Mouse (Mus musculus): ENCODE measurements around the gene Zfhx2. TPM values are rescaled to one million over a fixed set of nuclear protein-coding genes. Genes with fewer than 3 reads are reported as not detected.

The Zfhx2 gene
- polyA plus RNA-seq (2012; rRNA removed): 3.8 and 4.4 TPM in 2 replicates

- TF ChIP-seq POLR2A (IDR thresholded peaks at IDR 0.05; ENCODE audit: control insufficient read depth, low read depth, low read length): peak; percentile 63
- no peak for TF ChIP-seq CTCF (IDR thresholded peaks at IDR 0.05; ENCODE audit: control insufficient read depth, insufficient read depth, insufficient replicate concordance, low read depth, low read length)
- H3K4me1 ChIP-seq (ENCODE audit: control insufficient read depth, insufficient read depth, low read length): peaks cover 7% of the 10 kb centered on the region
- H3K36me3 ChIP-seq (ENCODE audit: control insufficient read depth, insufficient read depth, low read length): no peaks in the 10 kb centered on the region
These were observed at the start of gene Zfhx2 for GRCm38 (mm10) chr14:55092011-55092577. TSS of gene Zfhx2 (minus strand) at chr14:55092324.

GRCm38 (mm10) chr14:55139313-55139712, 47.2 kb upstream of the Zfhx2 start:
- no peak overlapping the region for H3K27ac ChIP-seq (ENCODE audit: control insufficient read depth, insufficient read depth, low read depth, low read length)
- H3K4me1 ChIP-seq (ENCODE audit: control insufficient read depth, insufficient read depth, low read length): no peaks in the 10 kb centered on the region
- H3K27me3 ChIP-seq (ENCODE audit: control insufficient read depth, insufficient read depth, low read length): no peaks in the 10 kb centered on the region
- H3K4me3 ChIP-seq (ENCODE audit: control insufficient read depth, low read depth, low read length): no peak overlapping the region
- TF ChIP-seq CTCF (IDR thresholded peaks at IDR 0.05; ENCODE audit: control insufficient read depth, insufficient read depth, insufficient replicate concordance, low read depth, low read length): no peak
- TF ChIP-seq POLR2A (IDR thresholded peaks at IDR 0.05; ENCODE audit: control insufficient read depth, low read depth, low read length): no peak
- no peaks in the 10 kb centered on the region for H3K36me3 ChIP-seq (ENCODE audit: control insufficient read depth, insufficient read depth, low read length)

More at GRCm38 (mm10) chr14:55092011-55092577, at the start of gene Zfhx2:
- Histone ChIP-seq H3K4me3 (ENCODE audit: control insufficient read depth, low read depth, low read length) (peak within 1 kb of the TSS; percentile 82), H3K27me3 (ENCODE audit: control insufficient read depth, insufficient read depth, low read length) (no peaks in the 10 kb centered on the region), H3K27ac (ENCODE audit: control insufficient read depth, insufficient read depth, low read depth, low read length) (no peak within 1 kb of the TSS)

- TF ChIP-seq CTCF (IDR thresholded peaks at IDR 0.05; ENCODE audit: control insufficient read depth, insufficient read depth, insufficient replicate concordance, low read depth, low read length) (no peak), POLR2A (IDR thresholded peaks at IDR 0.05; ENCODE audit: control insufficient read depth, low read depth, low read length) (no peak)
- H3K36me3 ChIP-seq (ENCODE audit: control insufficient read depth, insufficient read depth, low read length): no peaks in the 10 kb centered on the region
- H3K27me3 ChIP-seq (ENCODE audit: control insufficient read depth, insufficient read depth, low read length): no peaks in the 10 kb centered on the region
- no peak overlapping the region for H3K4me3 ChIP-seq (ENCODE audit: control insufficient read depth, low read depth, low read length)
- no peaks in the 10 kb centered on the region for H3K4me1 ChIP-seq (ENCODE audit: control insufficient read depth, insufficient read depth, low read length)
- H3K27ac ChIP-seq (ENCODE audit: control insufficient read depth, insufficient read depth, low read depth, low read length): no peak overlapping the region
These were observed 43.6 kb upstream of the Zfhx2 start for GRCm38 (mm10) chr14:55135676-55136075.

- no peaks in the 10 kb centered on the region for H3K4me1 ChIP-seq (ENCODE audit: control insufficient read depth, insufficient read depth, low read length)
- no peaks in the 10 kb centered on the region for H3K36me3 ChIP-seq (ENCODE audit: control insufficient read depth, insufficient read depth, low read length)
- no peak overlapping the region for H3K27ac ChIP-seq (ENCODE audit: control insufficient read depth, insufficient read depth, low read depth, low read length)
- no peak overlapping the region for H3K4me3 ChIP-seq (ENCODE audit: control insufficient read depth, low read depth, low read length)
- no peaks in the 10 kb centered on the region for H3K27me3 ChIP-seq (ENCODE audit: control insufficient read depth, insufficient read depth, low read length)
- no peak for TF ChIP-seq POLR2A (IDR thresholded peaks at IDR 0.05; ENCODE audit: control insufficient read depth, low read depth, low read length)
- TF ChIP-seq CTCF (IDR thresholded peaks at IDR 0.05; ENCODE audit: control insufficient read depth, insufficient read depth, insufficient replicate concordance, low read depth, low read length): no peak
These were observed 34.4 kb upstream of the Zfhx2 start for GRCm38 (mm10) chr14:55126521-55126920.

- TF ChIP-seq CTCF (IDR thresholded peaks at IDR 0.05; ENCODE audit: control insufficient read depth, insufficient read depth, insufficient replicate concordance, low read depth, low read length) (no peak), POLR2A (IDR thresholded peaks at IDR 0.05; ENCODE audit: control insufficient read depth, low read depth, low read length) (no peak)
- no peak overlapping the region for H3K4me3 ChIP-seq (ENCODE audit: control insufficient read depth, low read depth, low read length)
- no peak overlapping the region for H3K27ac ChIP-seq (ENCODE audit: control insufficient read depth, insufficient read depth, low read depth, low read length)
- no peaks in the 10 kb centered on the region for H3K4me1 ChIP-seq (ENCODE audit: control insufficient read depth, insufficient read depth, low read length)
- H3K27me3 ChIP-seq (ENCODE audit: control insufficient read depth, insufficient read depth, low read length): no peaks in the 10 kb centered on the region
- H3K36me3 ChIP-seq (ENCODE audit: control insufficient read depth, insufficient read depth, low read length): no peaks in the 10 kb centered on the region
These were observed 33.6 kb upstream of the Zfhx2 start for GRCm38 (mm10) chr14:55125711-55126110.

GRCm38 (mm10) chr14:55122359-55122758, 30.2 kb upstream of the Zfhx2 start:
- Histone ChIP-seq H3K27ac (ENCODE audit: control insufficient read depth, insufficient read depth, low read depth, low read length) (no peak overlapping the region), H3K27me3 (ENCODE audit: control insufficient read depth, insufficient read depth, low read length) (no peaks in the 10 kb centered on the region), H3K4me3 (ENCODE audit: control insufficient read depth, low read depth, low read length) (no peak overlapping the region), H3K4me1 (ENCODE audit: control insufficient read depth, insufficient read depth, low read length) (peaks cover 2% of the 10 kb centered on the region; the same call in 1 of the 2 replicates), H3K36me3 (ENCODE audit: control insufficient read depth, insufficient read depth, low read length) (no peaks in the 10 kb centered on the region)
- TF ChIP-seq CTCF (IDR thresholded peaks at IDR 0.05; ENCODE audit: control insufficient read depth, insufficient read depth, insufficient replicate concordance, low read depth, low read length) (no peak), POLR2A (IDR thresholded peaks at IDR 0.05; ENCODE audit: control insufficient read depth, low read depth, low read length) (no peak)

- H3K27ac ChIP-seq (ENCODE audit: control insufficient read depth, insufficient read depth, low read depth, low read length): no peak overlapping the region
- no peaks in the 10 kb centered on the region for H3K36me3 ChIP-seq (ENCODE audit: control insufficient read depth, insufficient read depth, low read length)
- TF ChIP-seq POLR2A (IDR thresholded peaks at IDR 0.05; ENCODE audit: control insufficient read depth, low read depth, low read length) (no peak), CTCF (IDR thresholded peaks at IDR 0.05; ENCODE audit: control insufficient read depth, insufficient read depth, insufficient replicate concordance, low read depth, low read length) (peak; percentile 59; the same call in 1 of the 2 replicates)
- peaks cover 2% of the 10 kb centered on the region; the same call in 1 of the 2 replicates for H3K4me1 ChIP-seq (ENCODE audit: control insufficient read depth, insufficient read depth, low read length)
- H3K27me3 ChIP-seq (ENCODE audit: control insufficient read depth, insufficient read depth, low read length): no peaks in the 10 kb centered on the region
- H3K4me3 ChIP-seq (ENCODE audit: control insufficient read depth, low read depth, low read length): no peak overlapping the region
These were observed 29.8 kb upstream of the Zfhx2 start for GRCm38 (mm10) chr14:55121947-55122346.
